Mouse (Mus musculus): Measurements from ENCODE around the gene Tchp. TPM values are rescaled to one million over a fixed set of nuclear protein-coding genes. Genes with fewer than 3 reads are reported as not detected.

Gene Tchp
- polyA plus RNA-seq, 1 experiment from 2014 or later = 10.9 TPM

- H3K4me1 ChIP-seq (ENCODE audit: control insufficient read depth, insufficient read depth, low read length) = no peaks in the 10 kb centered on the region
- H3K4me3 ChIP-seq (ENCODE audit: low read depth, low read length) = no peak overlapping the region
- H3K36me3 ChIP-seq (ENCODE audit: control insufficient read depth, insufficient read depth, low read length) = peaks cover 50% of the 10 kb centered on the region
- H3K27ac ChIP-seq (replicated peaks; ENCODE audit: low read depth, low read length) = no peak overlapping the region
- 78% methylated on average over 13 of the region's 13 CpGs for WGBS
- ATAC-seq (ENCODE audit: low read depth) (no peak), DNase-seq (ENCODE audit: low spot score) (no peak)
- H3K27me3 ChIP-seq (replicated peaks; ENCODE audit: control insufficient read depth, insufficient read depth, low read length) = no peaks in the 10 kb centered on the region
- no peaks in the 10 kb centered on the region for H3K9me3 ChIP-seq (ENCODE audit: control insufficient read depth, low read length)
- H3K9ac ChIP-seq (ENCODE audit: low read depth, low read length) = no peak overlapping the region
- H3K4me2 ChIP-seq (ENCODE audit: low read depth, low read length) = no peak overlapping the region
Measured at GRCm38 (mm10) chr5:114673114-114673513, 34.4 kb upstream of the Tchp start.

- no peak overlapping the region for H3K27ac ChIP-seq (replicated peaks; ENCODE audit: low read depth, low read length)
- H3K27me3 ChIP-seq (replicated peaks; ENCODE audit: control insufficient read depth, insufficient read depth, low read length) = no peaks in the 10 kb centered on the region
- no peak overlapping the region for H3K4me2 ChIP-seq (ENCODE audit: low read depth, low read length)
- no peak overlapping the region for H3K9ac ChIP-seq (ENCODE audit: low read depth, low read length)
- WGBS = 90% methylated on average over 8 of the region's 8 CpGs
- H3K4me1 ChIP-seq (ENCODE audit: control insufficient read depth, insufficient read depth, low read length) = no peaks in the 10 kb centered on the region
- H3K9me3 ChIP-seq (ENCODE audit: control insufficient read depth, low read length) = no peaks in the 10 kb centered on the region
- ATAC-seq (ENCODE audit: low read depth) (no peak), DNase-seq (ENCODE audit: low spot score) (no peak)
- H3K36me3 ChIP-seq (ENCODE audit: control insufficient read depth, insufficient read depth, low read length) = peaks cover 47% of the 10 kb centered on the region
- no peak overlapping the region for H3K4me3 ChIP-seq (ENCODE audit: low read depth, low read length)
Measured at GRCm38 (mm10) chr5:114674594-114674993, 33.0 kb upstream of the Tchp start.

GRCm38 (mm10) chr5:114679841-114680591, 27.5 kb upstream of the Tchp start:
- WGBS = 64% methylated on average over 17 of the region's 17 CpGs
- Histone ChIP-seq H3K9ac (ENCODE audit: low read depth, low read length) (no peak overlapping the region), H3K27me3 (replicated peaks; ENCODE audit: control insufficient read depth, insufficient read depth, low read length) (no peaks in the 10 kb centered on the region), H3K4me1 (ENCODE audit: control insufficient read depth, insufficient read depth, low read length) (peaks cover 15% of the 10 kb centered on the region; the same call in 1 of the 2 replicates), H3K4me3 (ENCODE audit: low read depth, low read length) (no peak overlapping the region), H3K27ac (replicated peaks; ENCODE audit: low read depth, low read length) (no peak overlapping the region), H3K9me3 (ENCODE audit: control insufficient read depth, low read length) (no peaks in the 10 kb centered on the region), H3K36me3 (ENCODE audit: control insufficient read depth, insufficient read depth, low read length) (peaks cover 18% of the 10 kb centered on the region), H3K4me2 (ENCODE audit: low read depth, low read length) (no peak overlapping the region)
- no peak for DNase-seq (ENCODE audit: low spot score)
- peak; percentile 24; the same call in 1 of the 2 replicates for ATAC-seq (ENCODE audit: low read depth)

- Histone ChIP-seq H3K4me1 (ENCODE audit: control insufficient read depth, insufficient read depth, low read length) (peaks cover 15% of the 10 kb centered on the region; the same call in 1 of the 2 replicates), H3K27me3 (replicated peaks; ENCODE audit: control insufficient read depth, insufficient read depth, low read length) (no peaks in the 10 kb centered on the region), H3K4me3 (ENCODE audit: low read depth, low read length) (no peak overlapping the region), H3K9me3 (ENCODE audit: control insufficient read depth, low read length) (no peaks in the 10 kb centered on the region), H3K9ac (ENCODE audit: low read depth, low read length) (0 out of 2 replicates have a peak overlapping the region, but pooled peaks have one; percentile 37), H3K4me2 (ENCODE audit: low read depth, low read length) (no peak overlapping the region), H3K27ac (replicated peaks; ENCODE audit: low read depth, low read length) (peak overlapping the region; percentile 58), H3K36me3 (ENCODE audit: control insufficient read depth, insufficient read depth, low read length) (peaks cover 16% of the 10 kb centered on the region)
- DNase-seq (ENCODE audit: low spot score) (no peak), ATAC-seq (ENCODE audit: low read depth) (no peak)
- 53% methylated on average over 19 of the region's 19 CpGs for WGBS
Measured at GRCm38 (mm10) chr5:114680676-114681285, 26.8 kb upstream of the Tchp start.

- H3K9me3 ChIP-seq (ENCODE audit: control insufficient read depth, low read length) = no peaks in the 10 kb centered on the region
- H3K27me3 ChIP-seq (replicated peaks; ENCODE audit: control insufficient read depth, insufficient read depth, low read length) = no peaks in the 10 kb centered on the region
- H3K4me1 ChIP-seq (ENCODE audit: control insufficient read depth, insufficient read depth, low read length) = peaks cover 15% of the 10 kb centered on the region; the same call in 1 of the 2 replicates
- peaks cover 6% of the 10 kb centered on the region; the same call in 1 of the 2 replicates for H3K36me3 ChIP-seq (ENCODE audit: control insufficient read depth, insufficient read depth, low read length)
- no peak overlapping the region for H3K4me3 ChIP-seq (ENCODE audit: low read depth, low read length)
- ATAC-seq (ENCODE audit: low read depth) = no peak
- no peak for DNase-seq (ENCODE audit: low spot score)
- no peak overlapping the region for H3K4me2 ChIP-seq (ENCODE audit: low read depth, low read length)
- H3K27ac ChIP-seq (replicated peaks; ENCODE audit: low read depth, low read length) = peak overlapping the region; percentile 58
- 68% methylated on average over 8 of the region's 8 CpGs for WGBS
- peak overlapping the region; percentile 37; the same call in 1 of the 2 replicates for H3K9ac ChIP-seq (ENCODE audit: low read depth, low read length)
Measured at GRCm38 (mm10) chr5:114681717-114682116, 25.8 kb upstream of the Tchp start.

GRCm38 (mm10) chr5:114685986-114686385, 21.6 kb upstream of the Tchp start:
- no peaks in the 10 kb centered on the region for H3K27me3 ChIP-seq (replicated peaks; ENCODE audit: control insufficient read depth, insufficient read depth, low read length)
- H3K4me1 ChIP-seq (ENCODE audit: control insufficient read depth, insufficient read depth, low read length) = peaks cover 17% of the 10 kb centered on the region; the same call in 1 of the 2 replicates
- ATAC-seq (ENCODE audit: low read depth) (no peak), DNase-seq (ENCODE audit: low spot score) (no peak)
- H3K9ac ChIP-seq (ENCODE audit: low read depth, low read length) = no peak overlapping the region
- H3K27ac ChIP-seq (replicated peaks; ENCODE audit: low read depth, low read length) = no peak overlapping the region
- 93% methylated on average over 5 of the region's 5 CpGs for whole genome bisulfite sequencing
- no peak overlapping the region for H3K4me3 ChIP-seq (ENCODE audit: low read depth, low read length)
- H3K4me2 ChIP-seq (ENCODE audit: low read depth, low read length) = no peak overlapping the region
- no peaks in the 10 kb centered on the region for H3K36me3 ChIP-seq (ENCODE audit: control insufficient read depth, insufficient read depth, low read length)
- no peaks in the 10 kb centered on the region for H3K9me3 ChIP-seq (ENCODE audit: control insufficient read depth, low read length)

- ATAC-seq (ENCODE audit: low read depth) (no peak), DNase-seq (ENCODE audit: low spot score) (no peak)
- WGBS = 45% methylated on average over 7 of the region's 7 CpGs
- Histone ChIP-seq H3K9ac (ENCODE audit: low read depth, low read length) (no peak overlapping the region), H3K9me3 (ENCODE audit: control insufficient read depth, low read length) (no peaks in the 10 kb centered on the region), H3K27ac (replicated peaks; ENCODE audit: low read depth, low read length) (no peak overlapping the region), H3K4me2 (ENCODE audit: low read depth, low read length) (no peak overlapping the region), H3K4me1 (ENCODE audit: control insufficient read depth, insufficient read depth, low read length) (peaks cover 13% of the 10 kb centered on the region; the same call in 1 of the 2 replicates), H3K27me3 (replicated peaks; ENCODE audit: control insufficient read depth, insufficient read depth, low read length) (no peaks in the 10 kb centered on the region), H3K4me3 (ENCODE audit: low read depth, low read length) (no peak overlapping the region), H3K36me3 (ENCODE audit: control insufficient read depth, insufficient read depth, low read length) (no peaks in the 10 kb centered on the region)
Measured at GRCm38 (mm10) chr5:114686726-114687210, 20.8 kb upstream of the Tchp start.

GRCm38 (mm10) chr5:114687901-114688300, 19.7 kb upstream of the Tchp start:
- Histone ChIP-seq H3K27ac (replicated peaks; ENCODE audit: low read depth, low read length) (no peak overlapping the region), H3K4me1 (ENCODE audit: control insufficient read depth, insufficient read depth, low read length) (peaks cover 12% of the 10 kb centered on the region; the same call in 1 of the 2 replicates), H3K4me2 (ENCODE audit: low read depth, low read length) (no peak overlapping the region), H3K9ac (ENCODE audit: low read depth, low read length) (no peak overlapping the region), H3K4me3 (ENCODE audit: low read depth, low read length) (no peak overlapping the region), H3K27me3 (replicated peaks; ENCODE audit: control insufficient read depth, insufficient read depth, low read length) (no peaks in the 10 kb centered on the region), H3K9me3 (ENCODE audit: control insufficient read depth, low read length) (no peaks in the 10 kb centered on the region), H3K36me3 (ENCODE audit: control insufficient read depth, insufficient read depth, low read length) (no peaks in the 10 kb centered on the region)
- ATAC-seq (ENCODE audit: low read depth) (no peak), DNase-seq (ENCODE audit: low spot score) (no peak)

All from embryonic facial prominence, embryonic 14.5 days (tissue).